Mouse (Mus musculus) neural tube, embryonic 10.5 days (tissue): ENCODE results near the gene Rps19bp1.

Experiments used
- DNase-seq: peaks from one replicate; pipeline ENCODE4 v3.0.0-alpha.2; 2017; ENCODE audit warnings: low spot score; ENCODE audit errors: extremely low spot score

Rps19bp1 gene

DNA sequence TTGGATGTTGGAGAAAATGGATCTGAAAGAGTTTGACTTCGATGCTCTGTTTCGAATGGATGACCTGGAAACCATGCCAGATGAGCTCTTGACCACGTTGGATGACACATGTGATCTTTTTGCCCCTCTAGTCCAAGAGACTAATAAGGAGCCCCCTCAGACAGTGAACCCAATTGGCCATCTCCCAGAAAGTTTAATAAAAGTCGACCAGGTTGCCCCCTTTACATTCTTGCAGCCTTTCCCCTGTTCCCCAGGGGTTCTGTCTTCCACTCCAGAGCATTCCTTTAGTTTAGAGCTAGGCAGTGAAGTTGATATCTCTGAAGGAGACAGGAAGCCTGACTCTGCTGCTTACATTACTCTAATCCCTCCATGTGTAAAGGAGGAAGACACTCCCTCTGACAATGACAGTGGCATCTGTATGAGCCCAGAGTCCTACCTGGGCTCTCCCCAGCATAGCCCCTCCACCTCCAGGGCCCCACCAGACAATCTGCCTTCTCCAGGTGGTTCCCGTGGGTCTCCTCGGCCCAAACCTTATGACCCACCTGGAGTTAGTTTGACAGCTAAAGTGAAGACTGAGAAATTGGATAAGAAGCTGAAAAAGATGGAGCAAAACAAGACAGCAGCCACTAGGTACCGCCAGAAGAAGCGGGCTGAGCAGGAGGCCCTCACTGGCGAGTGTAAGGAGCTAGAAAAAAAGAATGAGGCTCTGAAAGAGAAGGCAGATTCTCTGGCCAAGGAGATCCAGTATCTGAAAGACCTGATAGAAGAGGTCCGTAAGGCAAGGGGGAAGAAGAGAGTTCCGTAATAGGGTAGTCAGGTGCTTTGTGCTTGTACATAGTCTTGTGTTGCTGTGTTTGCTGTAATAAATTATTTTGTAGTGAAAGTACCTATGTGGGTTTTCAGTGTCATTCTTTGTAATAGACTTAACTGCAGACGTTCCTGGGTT is 7.2 kb downstream of the Rps19bp1 start:
- no peak for DNase-seq

DNA sequence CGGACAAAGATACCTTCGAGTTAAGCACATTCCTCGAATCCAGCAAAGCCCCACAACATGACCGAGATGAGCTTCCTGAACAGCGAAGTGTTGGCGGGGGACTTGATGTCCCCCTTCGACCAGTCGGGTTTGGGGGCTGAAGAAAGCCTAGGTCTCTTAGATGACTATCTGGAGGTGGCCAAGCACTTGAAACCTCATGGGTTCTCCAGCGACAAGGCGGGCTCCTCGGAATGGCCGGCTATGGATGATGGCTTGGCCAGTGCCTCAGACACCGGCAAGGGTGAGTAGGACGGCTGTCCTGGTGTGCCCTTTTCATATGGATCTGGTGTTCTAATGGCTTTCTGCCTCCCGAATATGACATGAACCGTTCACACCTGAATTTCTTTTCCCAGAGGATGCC is 7.9 kb downstream of the Rps19bp1 start:
- DNase-seq = peak; percentile 28

DNA sequence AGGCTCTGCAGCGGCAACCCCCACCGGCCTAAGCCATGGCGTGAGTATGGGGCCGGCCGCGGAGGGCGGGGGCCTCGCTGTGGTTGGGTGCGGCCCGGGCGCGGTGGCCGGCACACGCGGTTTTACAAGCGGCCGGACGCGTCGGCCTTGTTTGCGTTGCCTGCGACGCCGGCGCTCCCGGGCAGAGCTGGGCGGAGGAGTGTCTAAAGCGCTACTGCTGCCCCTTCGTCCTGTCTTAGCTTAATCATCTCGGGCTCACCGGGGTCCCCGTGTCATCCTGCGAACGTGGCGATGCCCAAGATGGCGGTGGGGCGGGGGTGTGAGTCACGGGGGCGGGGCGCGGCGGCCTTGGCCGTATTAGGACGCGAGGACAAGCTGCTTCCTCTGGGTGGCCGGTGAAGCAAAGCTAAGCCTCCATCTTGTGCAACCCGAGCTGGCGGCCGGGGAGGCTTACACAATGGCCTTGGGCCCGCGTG is 8.4 kb downstream of the Rps19bp1 start:
- DNase-seq = peak; percentile 82

DNA sequence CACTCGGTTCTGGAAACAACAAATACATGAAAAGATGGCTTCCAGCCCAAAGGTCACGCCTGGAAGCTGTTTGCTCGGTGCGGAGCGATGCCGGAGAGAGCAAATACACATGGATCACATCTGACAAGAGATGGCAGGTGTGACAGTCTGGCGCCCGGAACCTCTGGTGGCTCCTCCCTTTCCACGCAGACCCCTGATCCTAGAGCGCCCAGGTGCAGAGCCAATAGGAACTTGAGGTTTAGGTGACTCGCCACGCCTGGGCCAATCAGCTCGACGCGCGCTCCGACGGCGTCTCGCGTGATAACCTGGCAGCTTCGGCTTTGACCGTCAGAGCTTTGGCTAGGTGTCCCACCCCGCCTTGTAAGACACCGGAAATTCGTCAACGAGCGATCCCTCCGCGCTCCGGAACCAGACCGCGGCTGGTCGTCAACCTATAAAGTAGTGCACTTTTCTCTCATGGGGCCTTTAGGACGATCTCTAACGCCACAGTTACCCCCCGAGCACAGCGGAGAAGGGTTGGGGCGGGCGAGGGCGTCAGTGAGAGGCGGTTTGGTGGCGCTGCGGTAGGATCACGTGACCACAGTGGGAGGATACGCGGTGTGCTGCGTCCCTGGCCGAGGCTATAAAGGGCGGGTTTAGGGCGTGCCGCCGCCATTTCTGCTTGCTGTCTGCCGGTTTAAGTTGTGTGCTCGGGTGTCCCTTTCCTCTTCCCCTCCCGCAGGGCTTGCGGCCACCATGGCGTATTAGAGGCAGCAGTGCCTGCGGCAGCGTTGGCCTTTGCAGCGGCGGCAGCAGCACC is 9.1 kb downstream of the Rps19bp1 start, which contains the start of gene Atf4:
Gene Atf4, plus strand, starts transcription at position 338 of the 799 bp plus-strand sequence.
- DNase-seq = peak; percentile 98

DNA sequence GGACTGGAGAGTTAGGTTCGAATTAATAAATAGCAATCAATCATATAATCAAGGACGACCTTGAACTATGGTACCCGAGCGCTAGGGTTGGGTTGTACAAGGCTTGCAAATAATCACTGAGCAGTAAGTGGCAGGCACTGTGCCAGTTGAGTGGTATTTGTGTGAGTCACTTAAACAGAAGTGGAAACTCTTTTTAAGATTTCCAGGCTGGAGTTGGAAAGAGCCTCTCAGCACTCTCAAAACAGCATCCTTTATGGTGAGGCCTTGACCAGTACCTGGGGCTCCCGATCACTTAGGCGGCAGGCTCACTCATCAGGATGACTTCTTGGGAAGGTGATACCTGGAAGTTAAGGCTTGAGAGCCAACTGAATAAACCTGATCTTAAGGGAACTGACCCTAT is 9.9 kb downstream of the Rps19bp1 start:
- no peak for DNase-seq

DNA sequence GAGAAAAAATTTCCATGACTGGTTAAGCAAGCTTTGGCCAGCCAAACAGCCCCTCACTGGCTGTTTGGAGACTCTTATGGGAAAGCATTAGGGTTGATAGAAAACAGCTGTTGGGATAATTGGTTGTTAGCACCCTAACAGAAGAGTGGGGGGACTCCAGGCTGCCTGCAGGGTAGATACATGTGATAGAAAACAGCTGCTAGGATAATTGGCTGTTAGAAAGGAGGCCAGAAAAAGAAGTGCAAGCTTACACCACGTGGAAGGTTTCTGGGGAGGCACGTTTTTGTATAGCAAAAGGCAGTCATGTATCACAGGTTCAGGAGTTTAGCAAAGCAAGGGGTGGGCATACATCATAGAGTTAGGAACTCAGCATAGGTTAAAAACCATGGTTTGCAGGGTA is 10.6 kb downstream of the Rps19bp1 start:
- DNase-seq = no peak

DNA sequence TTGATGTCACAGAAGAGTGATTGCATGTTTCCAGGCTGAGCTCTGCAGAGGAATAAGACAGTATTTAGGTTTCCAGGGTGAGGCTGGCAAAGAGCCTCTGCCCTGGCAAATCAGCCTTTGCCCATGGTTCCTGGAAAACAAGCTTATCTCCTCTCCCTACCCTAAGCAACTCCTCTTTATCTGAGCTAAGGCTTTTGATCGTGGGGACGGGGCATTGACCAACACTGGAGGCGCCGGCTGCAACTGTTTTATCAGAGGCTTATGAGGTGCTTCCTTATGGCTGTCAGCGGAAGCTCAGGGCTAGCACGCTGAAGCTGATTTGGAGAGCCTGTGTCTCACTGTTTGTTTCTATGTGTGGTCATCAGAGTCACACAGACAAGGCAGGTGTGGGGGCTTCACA is 13.5 kb downstream of the Rps19bp1 start:
- DNase-seq = no peak

DNA sequence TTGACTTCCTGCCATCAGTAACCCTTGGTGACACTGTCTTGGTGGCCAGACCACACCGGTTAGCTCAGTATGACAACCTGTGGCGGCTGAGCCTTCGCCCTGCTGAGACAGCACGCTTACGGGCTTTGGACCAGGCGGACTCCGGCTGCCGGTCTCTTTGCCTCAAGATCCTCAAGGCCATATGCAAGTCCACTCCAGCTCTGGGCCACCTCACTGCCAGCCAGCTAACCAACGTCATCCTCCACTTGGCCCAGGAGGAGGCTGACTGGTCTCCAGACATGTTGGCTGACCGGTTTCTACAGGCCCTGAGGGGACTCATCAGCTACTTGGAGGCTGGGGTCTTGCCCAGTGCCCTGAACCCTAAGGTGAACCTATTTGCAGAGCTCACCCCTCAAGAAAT is 14.4 kb downstream of the Rps19bp1 start:
- no peak for DNase-seq

DNA sequence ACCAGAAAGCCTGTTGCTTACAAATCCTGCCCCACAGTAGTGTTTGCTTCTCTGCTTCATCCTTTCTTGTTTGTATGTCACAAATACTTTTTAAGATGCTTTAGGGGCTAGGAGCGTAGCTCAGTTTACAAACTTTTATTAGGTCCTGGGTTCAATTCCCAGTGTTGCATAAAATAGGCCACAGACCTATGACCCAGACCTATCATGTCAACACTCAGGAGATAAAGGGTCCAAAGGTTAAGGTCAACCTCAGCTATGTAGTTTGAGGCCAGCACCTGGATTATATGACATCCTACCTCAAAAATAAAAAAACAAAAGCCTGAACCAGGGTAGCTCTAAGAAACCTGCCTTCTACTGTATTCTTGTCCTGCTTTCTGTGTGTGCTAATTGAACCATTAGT is 15.5 kb downstream of the Rps19bp1 start:
- no peak for DNase-seq

DNA sequence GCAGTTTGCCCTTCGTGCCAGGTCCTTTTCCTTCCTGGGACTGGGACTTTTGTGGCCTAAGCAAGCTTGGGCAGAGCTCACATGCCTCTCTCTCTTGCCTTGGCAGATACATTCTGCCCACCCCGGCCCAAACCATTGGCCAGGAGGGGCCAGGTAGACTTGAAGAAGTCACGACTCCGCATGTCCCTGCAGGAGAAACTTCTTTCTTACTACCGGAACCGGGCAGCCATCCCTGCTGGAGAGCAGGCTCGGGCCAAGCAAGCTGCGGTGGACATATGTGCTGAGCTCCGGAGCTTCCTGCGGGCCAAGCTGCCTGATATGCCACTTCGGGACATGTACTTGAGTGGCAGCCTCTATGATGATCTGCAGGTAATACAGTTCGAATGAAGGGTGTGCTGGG is 16.0 kb downstream of the Rps19bp1 start:
- no peak for DNase-seq

DNA sequence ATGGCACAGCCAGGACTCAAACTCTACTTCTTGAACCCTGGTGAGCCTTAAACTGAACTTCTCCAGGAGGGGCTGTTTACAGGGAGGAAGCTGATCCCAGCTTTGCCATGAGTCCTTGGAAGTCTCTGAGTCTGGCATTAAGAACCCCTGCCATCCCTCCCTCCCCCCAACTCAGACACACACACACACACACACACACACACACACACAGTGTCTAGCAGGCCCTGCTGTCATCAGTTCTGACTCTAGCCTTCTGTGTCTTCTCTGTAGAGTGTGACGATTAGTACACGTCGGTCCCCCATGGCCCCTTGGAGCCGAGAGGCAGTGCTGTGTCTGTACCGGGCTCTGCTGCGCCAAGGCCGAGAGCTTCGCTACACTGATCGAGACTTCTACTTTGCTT is 28.6 kb downstream of the Rps19bp1 start, which contains the start of gene AC140267.1:
Gene AC140267.1, plus strand, starts transcription at position 301 of the 400 bp plus-strand sequence.
- no peak for DNase-seq

DNA sequence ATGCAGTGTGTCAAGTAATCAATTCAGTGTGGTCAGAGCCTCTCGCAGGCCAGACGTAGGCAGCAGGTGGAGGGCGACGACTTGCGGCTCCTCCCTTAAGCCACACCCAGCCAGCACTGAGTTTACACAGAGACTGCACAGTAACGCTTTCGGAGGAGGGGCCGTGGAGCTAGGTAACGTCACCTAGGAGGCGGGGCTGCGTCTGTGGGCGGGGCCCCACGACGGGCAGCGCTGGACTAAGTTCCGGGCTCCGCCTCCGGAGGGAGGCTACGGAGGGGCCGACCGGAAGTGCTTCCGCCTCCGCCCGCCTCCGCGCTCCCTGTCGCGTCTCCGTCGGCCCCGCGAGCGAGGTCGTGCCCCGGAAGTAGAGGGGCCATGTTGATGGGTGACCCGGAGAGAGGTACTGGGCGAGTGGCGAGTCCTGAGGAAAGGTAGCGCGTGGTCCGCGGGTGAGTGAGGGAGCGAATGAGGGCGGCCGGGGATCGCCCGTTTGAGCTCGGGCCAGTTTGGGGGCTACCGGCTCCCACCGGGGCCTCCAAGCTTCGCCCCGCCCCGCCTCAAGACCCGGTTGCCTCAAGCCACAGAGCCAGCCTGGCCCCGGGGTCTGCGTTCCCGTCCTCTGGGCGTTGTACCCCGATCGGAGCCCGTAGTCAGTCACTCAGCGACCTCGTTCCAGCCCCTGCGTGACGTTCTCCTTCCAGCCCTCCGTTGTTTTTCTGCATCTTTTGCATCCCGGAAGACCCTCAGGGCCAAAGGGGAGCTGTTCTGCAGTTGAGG is 30.2 kb downstream of the Rps19bp1 start, which contains the start of gene Mief1:
Gene Mief1, plus strand, starts transcription at position 286 of the 777 bp plus-strand sequence.
- DNase-seq = peak; percentile 94

DNA sequence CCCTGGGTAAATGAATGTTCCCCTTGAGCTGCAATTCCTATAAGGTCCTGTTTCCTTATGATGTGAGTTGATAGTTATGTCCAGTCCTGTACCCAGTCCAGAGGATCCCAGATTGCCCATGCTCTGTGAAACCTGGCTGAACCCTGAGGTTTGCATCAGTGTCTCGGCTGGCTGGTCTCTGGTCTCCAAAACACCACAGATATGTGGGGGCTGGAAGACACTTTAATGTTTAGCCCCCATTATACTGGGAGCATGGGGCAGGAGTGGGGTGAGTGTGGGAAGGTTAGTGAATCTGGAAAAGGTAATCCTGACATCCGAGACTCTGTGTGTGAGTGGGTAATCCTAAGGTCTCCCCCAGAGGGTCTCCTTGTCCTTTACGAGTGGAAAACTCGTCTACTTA is 31.1 kb downstream of the Rps19bp1 start:
- no peak for DNase-seq

DNA sequence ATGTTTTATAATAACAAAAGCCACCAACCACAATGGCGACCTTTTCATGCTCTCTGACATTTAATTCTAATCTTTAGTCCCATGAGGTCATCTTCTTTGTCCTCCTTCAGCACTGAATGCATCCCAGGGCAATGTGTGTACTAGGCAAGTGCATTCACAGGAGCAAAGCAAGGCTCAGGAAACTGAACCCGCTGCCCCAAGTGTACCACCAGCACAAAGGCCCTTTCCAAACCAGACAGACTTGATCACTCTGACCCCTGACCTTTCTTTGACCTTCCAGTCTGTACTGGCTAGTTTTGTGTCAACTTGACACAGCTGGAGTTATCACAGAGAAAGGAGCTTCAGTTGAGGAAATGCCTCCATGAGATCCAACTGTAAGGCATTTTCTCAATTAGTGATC is 31.8 kb downstream of the Rps19bp1 start:
- no peak for DNase-seq

DNA sequence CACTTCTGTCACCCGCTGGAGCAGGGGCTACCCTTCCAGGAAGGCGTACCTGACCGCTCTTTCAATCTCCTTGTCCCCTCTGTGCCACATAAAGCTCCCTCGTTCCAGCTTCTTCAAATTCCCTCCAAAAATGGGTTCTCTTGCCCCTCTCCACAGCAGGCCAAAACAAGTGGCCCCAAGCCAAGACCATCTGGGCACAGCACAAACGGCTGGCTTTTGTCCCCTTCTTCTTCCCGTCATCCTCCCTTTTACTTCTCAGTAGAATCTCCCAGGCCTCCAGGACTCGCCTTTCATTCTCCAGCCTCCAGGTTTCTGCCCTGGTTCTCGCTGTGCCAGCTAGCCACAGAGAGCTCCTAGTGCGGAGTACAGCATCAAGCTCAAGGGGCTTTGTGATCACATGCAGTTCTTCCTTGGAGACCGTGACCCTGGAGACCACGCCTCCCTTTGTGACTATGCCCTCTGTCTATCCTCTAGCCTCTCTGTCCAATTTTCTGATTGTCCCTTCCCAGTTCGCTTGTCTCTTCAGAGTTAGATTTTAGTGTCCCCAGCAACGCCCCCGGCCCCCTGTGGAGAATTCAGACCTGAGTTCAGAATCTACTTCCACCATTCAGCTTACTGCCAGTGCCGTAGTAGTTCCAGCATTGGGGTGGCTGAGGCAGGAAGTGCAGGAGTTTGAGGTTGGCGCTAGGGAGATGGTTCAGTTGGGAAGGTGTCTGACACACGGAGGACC is 35.9 kb downstream of the Rps19bp1 start:
- no peak for DNase-seq

DNA sequence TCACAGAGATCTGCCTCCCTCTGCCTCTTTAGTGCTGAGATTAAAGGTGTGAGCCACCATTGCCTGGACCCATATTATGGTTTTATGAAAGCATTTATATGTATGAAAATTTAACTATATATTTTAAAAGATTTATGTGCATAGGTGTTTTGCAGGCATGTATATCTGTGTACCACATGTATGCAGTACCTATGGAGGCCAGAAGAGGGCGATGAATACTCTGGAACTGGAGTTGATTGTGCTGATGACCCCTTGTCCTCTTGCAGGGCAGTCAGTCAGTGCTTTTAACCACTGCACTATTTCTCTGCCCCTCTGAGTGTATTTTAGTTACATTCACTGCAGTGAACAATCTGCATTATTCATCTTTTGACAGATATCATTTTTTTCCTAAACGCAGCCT is 38.3 kb downstream of the Rps19bp1 start:
- DNase-seq = peak; percentile 61

DNA sequence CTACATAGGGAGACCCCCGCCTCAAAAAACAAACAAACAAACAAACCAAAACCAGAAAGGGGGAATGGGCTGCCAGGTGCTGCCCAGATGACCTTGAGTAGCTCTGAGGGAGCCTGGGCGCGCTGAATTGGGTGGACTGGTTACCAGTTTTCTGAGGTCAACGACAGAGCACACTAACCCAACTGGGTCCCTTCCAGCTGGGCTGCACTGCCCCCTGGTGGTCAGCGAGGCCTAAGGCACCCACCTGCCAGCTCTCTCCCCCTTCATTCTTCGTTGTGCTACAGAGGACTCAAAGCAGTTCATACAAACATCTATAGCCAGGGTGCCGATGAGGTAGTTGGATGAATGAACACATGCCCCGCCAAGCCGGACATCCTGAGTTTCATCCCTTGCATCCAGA is 38.9 kb downstream of the Rps19bp1 start:
- DNase-seq = peak; percentile 78

DNA sequence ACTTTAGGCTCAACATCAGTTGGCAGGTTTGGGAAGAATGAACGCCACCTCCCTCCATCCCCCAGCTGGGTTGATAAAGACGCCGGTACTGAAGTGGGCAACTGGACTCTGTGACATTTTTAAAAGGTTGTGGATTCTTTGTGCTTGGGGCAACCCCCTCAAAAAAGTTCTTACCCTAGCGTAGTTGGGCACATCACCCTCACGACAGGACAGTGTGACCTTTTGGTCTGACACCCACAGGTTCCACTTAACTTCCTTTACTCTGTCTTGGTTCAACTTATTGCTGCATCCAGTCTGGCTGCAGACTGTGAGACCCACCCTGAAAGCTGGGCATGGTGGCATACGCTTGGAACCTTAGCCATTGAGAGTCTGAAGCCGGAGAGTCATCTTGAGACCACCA is 40.4 kb downstream of the Rps19bp1 start:
- DNase-seq = no peak

DNA sequence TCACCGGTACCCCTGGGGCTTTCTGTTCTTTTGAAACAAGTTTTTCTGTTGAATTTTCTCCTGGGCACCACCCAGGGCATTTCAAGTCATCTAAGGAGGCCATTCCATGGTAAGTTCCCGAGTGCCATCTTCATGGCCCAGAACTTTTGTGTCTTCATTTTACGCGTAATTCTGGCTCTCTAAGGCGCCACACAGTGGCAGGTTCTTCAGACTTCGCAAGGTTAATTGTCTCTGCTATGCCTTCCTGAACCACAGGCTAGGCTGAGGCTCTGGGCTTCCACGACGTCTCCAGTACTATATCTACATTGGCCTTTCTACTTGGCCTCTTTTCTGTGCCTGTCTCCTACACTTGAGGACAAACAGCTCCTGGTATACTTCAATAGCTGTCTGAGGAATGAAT is 43.1 kb downstream of the Rps19bp1 start:
- no peak for DNase-seq
